Mouse (Mus musculus): Measurements from ENCODE around the gene Pi16. TPM values are rescaled to one million over a fixed set of nuclear protein-coding genes. Genes with fewer than 3 reads are reported as not detected.

Pi16 gene
- polyA plus RNA-seq, 1 experiment from 2014 or later = 0.18 TPM

DNA sequence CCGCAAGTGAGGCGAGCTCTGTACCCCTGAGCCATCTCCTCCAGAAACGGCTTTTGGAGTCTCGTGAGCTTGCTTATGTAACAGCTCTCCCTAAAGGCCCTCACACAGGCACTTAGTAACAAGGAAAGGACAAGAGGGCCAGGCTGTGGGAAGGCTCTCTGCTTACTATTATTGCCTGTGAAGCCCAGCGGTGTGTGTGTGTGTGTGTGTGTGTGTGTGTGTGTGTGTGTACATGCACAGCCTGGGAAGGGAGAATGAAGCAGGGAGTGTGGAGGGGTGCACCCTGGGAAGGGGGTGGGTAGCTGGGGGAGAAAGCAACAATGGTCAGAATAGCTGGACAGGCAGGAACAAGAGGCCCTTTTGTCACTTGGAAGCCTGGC is 38.0 kb downstream of the Pi16 start:
- Histone ChIP-seq H3K4me2 (ENCODE audit: low read length) (no peak overlapping the region), H3K4me1 (replicated peaks; ENCODE audit: control insufficient read depth, insufficient read depth, low read length) (peaks cover 23% of the 10 kb centered on the region), H3K9ac (ENCODE audit: low read length) (no peak overlapping the region), H3K9me3 (ENCODE audit: control insufficient read depth, low read length) (no peaks in the 10 kb centered on the region), H3K36me3 (ENCODE audit: control insufficient read depth, insufficient read depth, low read length) (no peaks in the 10 kb centered on the region), H3K27ac (ENCODE audit: low read depth) (peak overlapping the region; percentile 90), H3K27me3 (replicated peaks; ENCODE audit: control insufficient read depth, insufficient read depth, low read length) (no peaks in the 10 kb centered on the region), H3K4me3 (ENCODE audit: low read depth, low read length) (no peak overlapping the region)
- WGBS = 29% methylated on average over 5 of the region's 5 CpGs
- DNase-seq (ENCODE audit: low spot score) = no peak
- peak; percentile 12; the same call in 1 of the 2 replicates for ATAC-seq (replicated peaks; ENCODE audit: low FRiP score, low TSS enrichment, low read depth)

DNA sequence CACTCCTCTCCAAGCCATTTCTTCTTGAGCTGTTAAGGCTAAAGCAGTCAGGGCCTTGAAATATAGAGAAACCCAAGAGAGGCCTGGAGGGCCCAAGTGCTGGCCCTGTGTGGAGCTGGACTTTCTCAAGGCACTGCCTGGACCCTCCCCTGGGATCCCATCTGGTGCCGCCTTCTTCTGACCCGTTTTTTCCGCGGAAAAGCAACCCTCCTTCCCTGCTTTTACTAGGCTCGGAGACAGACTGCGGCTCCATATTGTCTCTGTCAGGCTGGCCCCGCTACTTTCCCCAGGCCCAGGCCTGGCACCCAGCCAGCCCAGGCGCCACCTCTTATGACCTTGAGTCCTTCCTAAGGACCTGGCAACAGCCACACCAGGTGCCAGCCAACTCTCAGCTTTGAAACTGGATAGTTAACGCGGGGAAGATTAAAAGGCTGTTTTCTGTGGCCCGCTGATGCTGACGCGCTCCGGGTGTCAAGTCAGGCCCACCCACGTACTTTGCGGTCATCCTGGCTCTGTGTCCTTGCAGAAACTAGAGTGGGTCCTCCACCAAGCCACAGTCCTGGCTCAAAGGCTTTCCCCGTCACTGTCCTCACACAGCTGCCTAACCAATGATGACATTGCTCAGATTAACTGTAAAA is 38.5 kb downstream of the Pi16 start:
- 22% methylated on average over 17 of the region's 17 CpGs for WGBS
- DNase-seq (ENCODE audit: low spot score) (peak; percentile 72), ATAC-seq (replicated peaks; ENCODE audit: low FRiP score, low TSS enrichment, low read depth) (peak; percentile 62)
- Histone ChIP-seq H3K4me2 (ENCODE audit: low read length) (peak overlapping the region; percentile 47), H3K9me3 (ENCODE audit: control insufficient read depth, low read length) (no peaks in the 10 kb centered on the region), H3K4me1 (replicated peaks; ENCODE audit: control insufficient read depth, insufficient read depth, low read length) (peaks cover 23% of the 10 kb centered on the region), H3K27ac (ENCODE audit: low read depth) (peak overlapping the region; percentile 90), H3K9ac (ENCODE audit: low read length) (peak overlapping the region; percentile 32), H3K36me3 (ENCODE audit: control insufficient read depth, insufficient read depth, low read length) (no peaks in the 10 kb centered on the region), H3K4me3 (ENCODE audit: low read depth, low read length) (peak overlapping the region; percentile 29), H3K27me3 (replicated peaks; ENCODE audit: control insufficient read depth, insufficient read depth, low read length) (no peaks in the 10 kb centered on the region)

DNA sequence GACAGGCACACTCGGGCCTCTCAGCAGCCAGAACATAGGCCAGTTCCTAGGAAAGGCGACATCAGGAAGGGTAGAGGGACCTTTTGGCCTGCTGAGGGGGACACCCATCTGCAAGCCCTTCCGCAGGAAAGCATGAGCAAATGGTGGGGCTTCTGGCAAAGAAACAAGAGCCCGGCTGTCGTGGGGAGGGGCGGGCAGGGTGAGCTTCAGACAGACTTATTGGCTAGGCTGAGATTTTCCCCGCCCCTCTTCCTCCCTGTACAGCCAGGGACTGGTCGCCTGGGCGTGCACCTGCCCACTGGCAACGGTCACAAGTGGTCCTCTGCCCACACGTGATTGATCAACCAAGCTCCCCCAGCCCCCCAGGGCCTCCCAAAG is 39.0 kb downstream of the Pi16 start:
- WGBS = under 1% methylated on average over 11 of the region's 11 CpGs
- H3K36me3 ChIP-seq (ENCODE audit: control insufficient read depth, insufficient read depth, low read length) = no peaks in the 10 kb centered on the region
- H3K4me3 ChIP-seq (ENCODE audit: low read depth, low read length) = peak overlapping the region; percentile 29
- H3K27ac ChIP-seq (ENCODE audit: low read depth) = peak overlapping the region; percentile 90
- H3K4me2 ChIP-seq (ENCODE audit: low read length) = peak overlapping the region; percentile 47
- H3K9ac ChIP-seq (ENCODE audit: low read length) = peak overlapping the region; percentile 32
- peaks cover 23% of the 10 kb centered on the region for H3K4me1 ChIP-seq (replicated peaks; ENCODE audit: control insufficient read depth, insufficient read depth, low read length)
- no peaks in the 10 kb centered on the region for H3K27me3 ChIP-seq (replicated peaks; ENCODE audit: control insufficient read depth, insufficient read depth, low read length)
- H3K9me3 ChIP-seq (ENCODE audit: control insufficient read depth, low read length) = no peaks in the 10 kb centered on the region
- ATAC-seq (replicated peaks; ENCODE audit: low FRiP score, low TSS enrichment, low read depth) = peak; percentile 88
- DNase-seq (ENCODE audit: low spot score) = peak; percentile 87

DNA sequence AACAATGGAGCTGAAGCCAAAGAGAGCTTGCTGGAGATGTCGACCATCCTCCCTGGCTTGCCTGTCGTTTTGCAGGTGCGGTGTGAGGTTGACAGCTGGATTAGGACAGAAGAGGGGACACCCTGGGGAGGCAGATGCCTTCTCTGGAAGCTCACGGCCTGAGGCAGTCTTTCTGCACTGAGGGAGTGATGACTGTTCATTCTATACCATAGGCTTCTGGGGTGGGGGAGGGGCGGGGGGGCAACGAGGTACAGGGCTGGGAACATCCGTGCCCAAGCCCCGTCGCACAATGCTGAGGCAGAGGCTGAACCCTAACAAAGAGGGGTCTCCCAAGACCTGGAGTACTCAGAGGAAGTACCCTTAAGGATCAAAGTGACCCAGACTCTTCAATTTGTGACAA is 39.4 kb downstream of the Pi16 start:
- H3K9ac ChIP-seq (ENCODE audit: low read length) = peak overlapping the region; percentile 14; the same call in 1 of the 2 replicates
- H3K9me3 ChIP-seq (ENCODE audit: control insufficient read depth, low read length) = no peaks in the 10 kb centered on the region
- peak overlapping the region; percentile 47 for H3K4me2 ChIP-seq (ENCODE audit: low read length)
- ATAC-seq (replicated peaks; ENCODE audit: low FRiP score, low TSS enrichment, low read depth) (0 out of 2 replicates have a peak, but pooled peaks have one; percentile 18), DNase-seq (ENCODE audit: low spot score) (no peak)
- WGBS = 10% methylated on average over 9 of the region's 9 CpGs
- no peaks in the 10 kb centered on the region for H3K36me3 ChIP-seq (ENCODE audit: control insufficient read depth, insufficient read depth, low read length)
- peak overlapping the region; percentile 90 for H3K27ac ChIP-seq (ENCODE audit: low read depth)
- H3K4me3 ChIP-seq (ENCODE audit: low read depth, low read length) = peak overlapping the region; percentile 29
- peaks cover 23% of the 10 kb centered on the region for H3K4me1 ChIP-seq (replicated peaks; ENCODE audit: control insufficient read depth, insufficient read depth, low read length)
- no peaks in the 10 kb centered on the region for H3K27me3 ChIP-seq (replicated peaks; ENCODE audit: control insufficient read depth, insufficient read depth, low read length)

DNA sequence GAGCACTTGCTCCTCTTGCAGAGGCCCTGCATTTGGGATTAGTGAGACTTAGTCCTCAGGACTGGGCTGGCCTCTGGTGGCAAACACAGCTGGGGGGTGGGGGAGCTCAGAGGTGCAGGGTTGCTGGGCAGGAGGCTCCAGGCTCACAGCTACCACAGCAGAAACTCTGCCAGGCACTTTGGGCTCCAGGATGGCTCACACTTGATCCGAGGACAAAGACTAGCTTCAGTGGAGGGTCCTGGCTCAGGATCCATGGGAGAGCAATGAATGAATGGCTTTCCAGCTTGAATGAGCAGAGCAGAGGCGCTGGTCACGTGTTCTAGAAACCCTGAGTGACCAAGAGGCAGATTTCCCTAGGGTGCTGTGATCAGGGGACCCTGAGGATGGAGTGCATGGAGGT is 41.4 kb downstream of the Pi16 start:
- Histone ChIP-seq H3K36me3 (ENCODE audit: control insufficient read depth, insufficient read depth, low read length) (no peaks in the 10 kb centered on the region), H3K27ac (ENCODE audit: low read depth) (no peak overlapping the region), H3K9me3 (ENCODE audit: control insufficient read depth, low read length) (no peaks in the 10 kb centered on the region), H3K27me3 (replicated peaks; ENCODE audit: control insufficient read depth, insufficient read depth, low read length) (no peaks in the 10 kb centered on the region), H3K4me1 (replicated peaks; ENCODE audit: control insufficient read depth, insufficient read depth, low read length) (peaks cover 23% of the 10 kb centered on the region), H3K4me3 (ENCODE audit: low read depth, low read length) (no peak overlapping the region), H3K4me2 (ENCODE audit: low read length) (no peak overlapping the region), H3K9ac (ENCODE audit: low read length) (no peak overlapping the region)
- ATAC-seq (replicated peaks; ENCODE audit: low FRiP score, low TSS enrichment, low read depth) = no peak
- WGBS = 62% methylated on average over 3 of the region's 3 CpGs
- DNase-seq (ENCODE audit: low spot score) = no peak

DNA sequence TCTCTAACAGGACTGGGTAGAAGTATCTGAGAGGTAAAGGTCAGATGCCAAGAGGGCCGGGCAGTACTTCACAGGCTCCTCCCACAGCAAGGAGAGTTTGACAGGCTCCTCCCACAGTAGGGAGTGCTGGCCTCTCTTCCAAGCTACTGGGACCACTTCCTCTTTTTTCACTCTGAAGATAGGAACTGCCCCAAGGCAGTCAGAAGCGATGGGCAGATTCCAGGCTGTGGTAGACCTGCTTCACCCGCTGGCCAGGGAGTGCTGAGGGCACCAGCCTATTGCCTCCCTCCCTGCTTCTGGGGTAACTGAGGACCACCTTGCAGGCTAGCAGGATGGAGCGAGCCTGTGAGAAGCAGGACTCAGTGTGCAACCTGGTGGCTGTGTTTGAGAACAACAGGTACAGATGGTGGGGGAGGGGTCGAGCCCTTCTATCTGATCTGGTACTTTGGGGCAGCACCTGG is 43.3 kb downstream of the Pi16 start, which contains the start of gene Fgd2:
Gene Fgd2, plus strand, starts transcription at position 154 of the 461 bp plus-strand sequence.
- Histone ChIP-seq H3K4me1 (replicated peaks; ENCODE audit: control insufficient read depth, insufficient read depth, low read length) (peaks cover 14% of the 10 kb centered on the region), H3K9ac (ENCODE audit: low read length) (no peak within 1 kb of the TSS), H3K4me3 (ENCODE audit: low read depth, low read length) (no peak within 1 kb of the TSS), H3K27me3 (replicated peaks; ENCODE audit: control insufficient read depth, insufficient read depth, low read length) (no peaks in the 10 kb centered on the region), H3K9me3 (ENCODE audit: control insufficient read depth, low read length) (no peaks in the 10 kb centered on the region), H3K4me2 (ENCODE audit: low read length) (no peak within 1 kb of the TSS), H3K27ac (ENCODE audit: low read depth) (no peak within 1 kb of the TSS), H3K36me3 (ENCODE audit: control insufficient read depth, insufficient read depth, low read length) (no peaks in the 10 kb centered on the region)
- ATAC-seq (replicated peaks; ENCODE audit: low FRiP score, low TSS enrichment, low read depth) (no peak), DNase-seq (ENCODE audit: low spot score) (no peak)
- 12% methylated on average over 5 of the region's 5 CpGs for WGBS

DNA sequence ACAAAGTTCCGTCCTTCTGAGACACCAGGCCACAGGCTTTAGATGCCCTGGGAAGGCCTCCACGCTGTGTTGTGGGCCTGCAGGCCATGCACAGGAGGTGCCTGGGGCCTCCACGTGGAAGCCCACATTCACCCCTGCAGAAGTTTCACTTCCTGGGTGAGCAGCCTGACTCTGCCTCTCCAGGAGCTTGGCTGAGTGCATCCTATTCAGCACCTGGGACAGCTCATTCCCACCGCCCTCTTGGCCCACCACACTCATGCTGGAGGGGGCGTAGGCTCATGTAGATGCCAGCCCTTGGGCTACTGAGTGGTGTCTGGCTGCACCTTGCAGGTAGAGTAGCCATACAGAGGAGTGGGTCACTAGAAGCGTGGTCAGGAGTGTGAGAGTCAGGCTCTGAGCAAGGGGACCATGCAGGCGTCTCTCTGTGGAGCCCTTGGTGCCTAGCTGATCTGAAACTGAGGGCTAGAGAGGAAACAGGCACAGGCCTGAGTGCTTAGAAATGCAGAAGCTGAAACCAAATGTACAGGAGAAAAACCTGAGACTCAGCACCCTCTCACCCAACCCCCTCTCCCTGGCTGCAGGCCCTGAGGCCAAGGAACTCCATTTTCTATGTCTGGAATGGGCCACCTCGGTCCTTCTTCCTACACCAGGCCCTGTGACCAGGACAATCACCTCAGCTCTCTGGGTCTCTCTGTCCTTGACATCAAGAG is 44.7 kb downstream of the Pi16 start:
- Histone ChIP-seq H3K4me2 (ENCODE audit: low read length) (no peak overlapping the region), H3K4me1 (replicated peaks; ENCODE audit: control insufficient read depth, insufficient read depth, low read length) (peaks cover under 1% of the 10 kb centered on the region; the same call in 1 of the 2 replicates), H3K4me3 (ENCODE audit: low read depth, low read length) (no peak overlapping the region), H3K9me3 (ENCODE audit: control insufficient read depth, low read length) (no peaks in the 10 kb centered on the region), H3K36me3 (ENCODE audit: control insufficient read depth, insufficient read depth, low read length) (no peaks in the 10 kb centered on the region), H3K27ac (ENCODE audit: low read depth) (no peak overlapping the region), H3K9ac (ENCODE audit: low read length) (no peak overlapping the region), H3K27me3 (replicated peaks; ENCODE audit: control insufficient read depth, insufficient read depth, low read length) (no peaks in the 10 kb centered on the region)
- no peak for ATAC-seq (replicated peaks; ENCODE audit: low FRiP score, low TSS enrichment, low read depth)
- no peak for DNase-seq (ENCODE audit: low spot score)
- 55% methylated on average over 8 of the region's 8 CpGs for WGBS

DNA sequence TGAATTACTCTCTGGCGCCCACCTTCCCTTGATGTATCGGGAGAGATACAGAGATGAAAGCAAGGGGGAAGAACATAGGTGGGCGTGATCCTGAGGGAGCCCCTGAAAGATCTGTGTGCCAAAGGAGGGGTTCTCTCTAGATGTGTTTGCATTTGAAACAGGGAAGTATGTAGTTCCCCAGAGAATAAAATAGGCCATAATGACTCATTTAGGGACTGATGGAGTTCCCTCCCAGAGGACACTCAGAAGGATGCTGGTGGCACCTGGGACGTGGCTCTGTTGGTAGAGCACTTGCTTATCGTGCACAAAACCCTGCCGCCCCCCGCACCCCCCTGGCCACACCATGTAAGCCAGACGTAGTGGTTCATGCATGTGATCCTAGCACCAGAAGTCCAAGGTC is 45.6 kb downstream of the Pi16 start:
- H3K36me3 ChIP-seq (ENCODE audit: control insufficient read depth, insufficient read depth, low read length) = no peaks in the 10 kb centered on the region
- H3K9me3 ChIP-seq (ENCODE audit: control insufficient read depth, low read length) = no peaks in the 10 kb centered on the region
- ATAC-seq (replicated peaks; ENCODE audit: low FRiP score, low TSS enrichment, low read depth) (no peak), DNase-seq (ENCODE audit: low spot score) (no peak)
- no peak overlapping the region for H3K9ac ChIP-seq (ENCODE audit: low read length)
- H3K4me3 ChIP-seq (ENCODE audit: low read depth, low read length) = no peak overlapping the region
- H3K27me3 ChIP-seq (replicated peaks; ENCODE audit: control insufficient read depth, insufficient read depth, low read length) = no peaks in the 10 kb centered on the region
- H3K4me1 ChIP-seq (replicated peaks; ENCODE audit: control insufficient read depth, insufficient read depth, low read length) = no peaks in the 10 kb centered on the region; the same call in none of the 2 replicates
- no peak overlapping the region for H3K27ac ChIP-seq (ENCODE audit: low read depth)
- 77% methylated on average over 8 of the region's 8 CpGs for WGBS
- H3K4me2 ChIP-seq (ENCODE audit: low read length) = no peak overlapping the region
